Mouse (Mus musculus) neural tube, embryonic 12.5 days (tissue): ENCODE data around the gene Haus7. TPM values are rescaled to one million over a fixed set of nuclear protein-coding genes. Genes with fewer than 3 reads are reported as not detected.
"Not testable (repeated sequence)": the region's sequence is repeated elsewhere in the genome, so short reads cannot be mapped to it uniquely, and the experiment has no call there.

ENCODE experiments used
- ATAC-seq: fragments of 200-750 bp; cut with Nextera tagmentation; 2 replicates; pipeline ENCODE4 v1.8.0; 2017; ENCODE audit warnings: low read depth, mild to moderate bottlenecking, moderate TSS enrichment, moderate library complexity; ENCODE audit not compliant: low FRiP score
- H3K27ac ChIP-seq: fragments of 300-500 bp; sonication (generic); 2 replicates; pipeline ENCODE4 v1.5.1; 2016
- H3K27me3 ChIP-seq: fragments of 300-500 bp; sonication (generic); replicated peaks from 2 replicates; pipeline ENCODE4 v1.6.1; 2016; ENCODE audit warnings: mild to moderate bottlenecking
- H3K36me3 ChIP-seq: fragments of 300-500 bp; sonication (generic); 2 replicates; pipeline ENCODE4 v1.6.1; 2016; ENCODE audit warnings: mild to moderate bottlenecking
- H3K4me1 ChIP-seq: fragments of 300-500 bp; sonication (generic); 2 replicates; pipeline ENCODE4 v1.6.1; 2016
- H3K4me2 ChIP-seq: fragments of 300-500 bp; sonication (generic); replicated peaks from 2 replicates; pipeline ENCODE4 v1.6.1; 2016; ENCODE audit warnings: mild to moderate bottlenecking
- H3K4me3 ChIP-seq: fragments of 300-500 bp; sonication (generic); 2 replicates; pipeline ENCODE4 v1.5.1; 2016
- H3K9ac ChIP-seq: fragments of 300-500 bp; sonication (generic); 2 replicates; pipeline ENCODE4 v1.6.1; 2016; ENCODE audit warnings: mild to moderate bottlenecking
- H3K9me3 ChIP-seq: fragments of 300-500 bp; sonication (generic); 2 replicates; pipeline ENCODE4 v1.6.1; 2016; ENCODE audit warnings: mild to moderate bottlenecking
- WGBS: fragments of 180-500 bp; shearing (Covaris S2); methylation state at CpG from one replicate; pipeline ENCODE4 v1.1.7; 2016; 5-methylcytosine and 5-hydroxymethylcytosine counted together
- polyA plus RNA-seq: library from polyadenylated mRNA; unstranded; fragments of >200 nt; fragmentation: Nextera tagmentation; extraction: Ambion mirVana; gene quantifications from 2 replicates; pipeline ENCODE4 v1.2.1, GENCODE M21; 2016

Haus7 gene
- 62.8 and 63.3 TPM in 2 replicates for polyA plus RNA-seq

GRCm38 (mm10) chrX:73458877-73459392, at the start of gene Haus7:
Gene Haus7 (minus strand): TSS chrX:73459044.
- 16% methylated on average over 26 of the region's 26 CpGs for WGBS
- H3K4me3 ChIP-seq: peak within 1 kb of the TSS; percentile 49
- no peaks in the 10 kb centered on the region for H3K27me3 ChIP-seq
- no peaks in the 10 kb centered on the region for H3K4me1 ChIP-seq
- H3K36me3 ChIP-seq: no peaks in the 10 kb centered on the region; the same call in 1 of the 2 replicates
- H3K27ac ChIP-seq: no peak within 1 kb of the TSS
- peak within 1 kb of the TSS; percentile 61 for H3K4me2 ChIP-seq
- peak within 1 kb of the TSS; percentile 35 for H3K9ac ChIP-seq
- no peaks in the 10 kb centered on the region for H3K9me3 ChIP-seq
- peak; percentile 100 for ATAC-seq

- H3K27ac ChIP-seq: no peak overlapping the region
- H3K27me3 ChIP-seq: peaks cover 30% of the 10 kb centered on the region
- H3K4me3 ChIP-seq: no peak overlapping the region
- H3K4me2 ChIP-seq: no peak overlapping the region
- 85% methylated on average over 4 of the region's 4 CpGs for WGBS
- H3K9me3 ChIP-seq: no peaks in the 10 kb centered on the region
- no peak overlapping the region for H3K9ac ChIP-seq
- no peaks in the 10 kb centered on the region for H3K4me1 ChIP-seq
- no peak for ATAC-seq
- no peaks in the 10 kb centered on the region for H3K36me3 ChIP-seq
Measured at GRCm38 (mm10) chrX:73506577-73506976, 47.7 kb upstream of the Haus7 start.

- Histone ChIP-seq H3K4me1 (no peaks in the 10 kb centered on the region), H3K27me3 (peaks cover 30% of the 10 kb centered on the region), H3K36me3 (no peaks in the 10 kb centered on the region), H3K4me2 (no peak overlapping the region), H3K9me3 (no peaks in the 10 kb centered on the region), H3K9ac (no peak overlapping the region), H3K4me3 (no peak overlapping the region), H3K27ac (no peak overlapping the region)
- WGBS: 67% methylated on average over 5 of the region's 5 CpGs
- no peak for ATAC-seq
Measured at GRCm38 (mm10) chrX:73505130-73505735, 46.4 kb upstream of the Haus7 start.

- H3K4me3 ChIP-seq: no peak overlapping the region
- 79% methylated on average over 4 of the region's 4 CpGs for WGBS
Measured at GRCm38 (mm10) chrX:73496746-73497145, 37.9 kb upstream of the Haus7 start.

GRCm38 (mm10) chrX:73493567-73493966, 34.7 kb upstream of the Haus7 start:
- H3K4me3 ChIP-seq, H3K9me3 ChIP-seq, ATAC-seq, H3K27me3 ChIP-seq, H3K36me3 ChIP-seq, H3K4me1 ChIP-seq, H3K4me2 ChIP-seq, H3K9ac ChIP-seq, H3K27ac ChIP-seq: not testable (repeated sequence)
- whole genome bisulfite sequencing: 9% methylated on average over 1 of the region's 2 CpGs

More at GRCm38 (mm10) chrX:73496746-73497145, 37.9 kb upstream of the Haus7 start:
- Histone ChIP-seq H3K4me2 (no peak overlapping the region), H3K36me3 (no peaks in the 10 kb centered on the region), H3K27me3 (no peaks in the 10 kb centered on the region), H3K27ac (no peak overlapping the region), H3K9ac (no peak overlapping the region), H3K4me1 (no peaks in the 10 kb centered on the region), H3K9me3 (no peaks in the 10 kb centered on the region)
- no peak for ATAC-seq

GRCm38 (mm10) chrX:73490804-73491203, 32.0 kb upstream of the Haus7 start:
- H3K36me3 ChIP-seq: no peaks in the 10 kb centered on the region
- 83% methylated on average over 3 of the region's 3 CpGs for WGBS
- H3K27me3 ChIP-seq: no peaks in the 10 kb centered on the region
- H3K9ac ChIP-seq: no peak overlapping the region
- H3K9me3 ChIP-seq: no peaks in the 10 kb centered on the region
- H3K27ac ChIP-seq: no peak overlapping the region
- no peak overlapping the region for H3K4me2 ChIP-seq
- no peak overlapping the region for H3K4me3 ChIP-seq
- H3K4me1 ChIP-seq: no peaks in the 10 kb centered on the region
- no peak for ATAC-seq

- H3K27me3 ChIP-seq: no peaks in the 10 kb centered on the region
- H3K36me3 ChIP-seq: no peaks in the 10 kb centered on the region
- ATAC-seq: no peak
- H3K4me1 ChIP-seq: no peaks in the 10 kb centered on the region
- 62% methylated on average over 4 of the region's 4 CpGs for WGBS
- no peak overlapping the region for H3K4me3 ChIP-seq
- H3K9ac ChIP-seq: no peak overlapping the region
- H3K27ac ChIP-seq: no peak overlapping the region
- H3K9me3 ChIP-seq: no peaks in the 10 kb centered on the region
- H3K4me2 ChIP-seq: no peak overlapping the region
Measured at GRCm38 (mm10) chrX:73490186-73490585, 31.3 kb upstream of the Haus7 start.

GRCm38 (mm10) chrX:73486920-73487319, 28.1 kb upstream of the Haus7 start:
- Histone ChIP-seq H3K27me3 (no peaks in the 10 kb centered on the region), H3K4me1 (no peaks in the 10 kb centered on the region), H3K4me3 (no peak overlapping the region), H3K9ac (no peak overlapping the region), H3K27ac (no peak overlapping the region), H3K9me3 (no peaks in the 10 kb centered on the region), H3K36me3 (no peaks in the 10 kb centered on the region), H3K4me2 (no peak overlapping the region)
- no peak for ATAC-seq
- WGBS: 70% methylated on average over 5 of the region's 5 CpGs

- WGBS: 87% methylated on average over 4 of the region's 4 CpGs
Measured at GRCm38 (mm10) chrX:73484870-73485269, 26.0 kb upstream of the Haus7 start.

GRCm38 (mm10) chrX:73484076-73484475, 25.2 kb upstream of the Haus7 start:
- H3K4me2 ChIP-seq: peak overlapping the region; percentile 37
- no peak overlapping the region for H3K9ac ChIP-seq
- no peak overlapping the region; the same call in 1 of the 2 replicates for H3K4me3 ChIP-seq
- H3K9me3 ChIP-seq: no peaks in the 10 kb centered on the region
- ATAC-seq: no peak
- no peaks in the 10 kb centered on the region for H3K4me1 ChIP-seq
- H3K36me3 ChIP-seq: no peaks in the 10 kb centered on the region
- no peak overlapping the region for H3K27ac ChIP-seq
- H3K27me3 ChIP-seq: no peaks in the 10 kb centered on the region
- 61% methylated on average over 1 of the region's 1 CpGs for WGBS

More at GRCm38 (mm10) chrX:73484870-73485269, 26.0 kb upstream of the Haus7 start:
- H3K9ac ChIP-seq: no peak overlapping the region
- H3K36me3 ChIP-seq: no peaks in the 10 kb centered on the region
- H3K27ac ChIP-seq: no peak overlapping the region
- H3K27me3 ChIP-seq: no peaks in the 10 kb centered on the region
- no peaks in the 10 kb centered on the region for H3K9me3 ChIP-seq
- H3K4me3 ChIP-seq: no peak overlapping the region
- H3K4me1 ChIP-seq: no peaks in the 10 kb centered on the region
- ATAC-seq: no peak
- no peak overlapping the region for H3K4me2 ChIP-seq

GRCm38 (mm10) chrX:73483484-73483810, 24.6 kb upstream of the Haus7 start, which contains the start of gene Bgn:
Gene Bgn (plus strand): TSS chrX:73483602.
- WGBS: 31% methylated on average over 13 of the region's 14 CpGs
- no peak within 1 kb of the TSS for H3K27ac ChIP-seq

GRCm38 (mm10) chrX:73482643-73483483, 24.0 kb upstream of the Haus7 start:
- H3K27ac ChIP-seq: no peak overlapping the region
- H3K4me3 ChIP-seq: no peak overlapping the region
- no peaks in the 10 kb centered on the region for H3K4me1 ChIP-seq
- H3K9ac ChIP-seq: no peak overlapping the region
- WGBS: 38% methylated on average over 4 of the region's 4 CpGs
- no peaks in the 10 kb centered on the region for H3K36me3 ChIP-seq
- peak overlapping the region; percentile 37 for H3K4me2 ChIP-seq
- H3K27me3 ChIP-seq: no peaks in the 10 kb centered on the region
- ATAC-seq: no peak
- no peaks in the 10 kb centered on the region for H3K9me3 ChIP-seq

More at GRCm38 (mm10) chrX:73483484-73483810, 24.6 kb upstream of the Haus7 start, which contains the start of gene Bgn:
- Histone ChIP-seq H3K4me1 (no peaks in the 10 kb centered on the region), H3K9ac (no peak within 1 kb of the TSS), H3K4me2 (peak within 1 kb of the TSS; percentile 37), H3K4me3 (peak within 1 kb of the TSS; percentile 3; the same call in 1 of the 2 replicates), H3K9me3 (no peaks in the 10 kb centered on the region), H3K27me3 (no peaks in the 10 kb centered on the region), H3K36me3 (no peaks in the 10 kb centered on the region)
- ATAC-seq: no peak
